Mouse (Mus musculus) limb, embryonic 12.5 days (tissue): ENCODE data around the gene Mmp14. TPM values are rescaled to one million over a fixed set of nuclear protein-coding genes. Genes with fewer than 3 reads are reported as not detected.

Source experiments
- ATAC-seq: fragments of 200-750 bp; cut with Nextera tagmentation; 2 replicates; pipeline ENCODE4 v1.8.0; 2017; ENCODE audit warnings: low read depth, moderate TSS enrichment; ENCODE audit not compliant: insufficient number of reproducible peaks, insufficient read depth, low FRiP score, low TSS enrichment
- H3K27ac ChIP-seq: fragments of 300-500 bp; sonication (generic); 2 replicates; pipeline ENCODE4 v1.5.1; 2016; ENCODE audit warnings: mild to moderate bottlenecking, moderate library complexity
- H3K27me3 ChIP-seq: fragments of 300-500 bp; sonication (generic); 2 replicates; pipeline ENCODE4 v1.6.1; 2016; ENCODE audit warnings: mild to moderate bottlenecking, moderate library complexity
- H3K36me3 ChIP-seq: fragments of 300-500 bp; sonication (generic); 2 replicates; pipeline ENCODE4 v1.6.1; 2016; ENCODE audit warnings: mild to moderate bottlenecking, moderate library complexity
- H3K4me1 ChIP-seq: fragments of 300-500 bp; sonication (generic); replicated peaks from 2 replicates; pipeline ENCODE4 v1.6.1; 2016
- H3K4me2 ChIP-seq: fragments of 300-500 bp; sonication (generic); 2 replicates; pipeline ENCODE4 v1.6.1; 2016; ENCODE audit warnings: mild to moderate bottlenecking, moderate library complexity
- H3K4me3 ChIP-seq: fragments of 300-500 bp; sonication (generic); replicated peaks from 2 replicates; pipeline ENCODE4 v1.5.1; 2016; ENCODE audit warnings: mild to moderate bottlenecking
- H3K9ac ChIP-seq: fragments of 300-500 bp; sonication (generic); replicated peaks from 2 replicates; pipeline ENCODE4 v1.6.1; 2016; ENCODE audit warnings: mild to moderate bottlenecking, moderate library complexity
- H3K9me3 ChIP-seq: fragments of 300-500 bp; sonication (generic); 2 replicates; pipeline ENCODE4 v1.6.1; 2016; ENCODE audit warnings: mild to moderate bottlenecking, moderate library complexity
- WGBS: fragments of 180-500 bp; shearing (Covaris S2); methylation state at CpG from one replicate; pipeline ENCODE4 v1.1.7; 2016; 5-methylcytosine and 5-hydroxymethylcytosine counted together
- polyA plus RNA-seq: library from polyadenylated mRNA; unstranded; fragments of >200 nt; fragmentation: Nextera tagmentation; extraction: Ambion mirVana; gene quantifications from 2 replicates; pipeline ENCODE4 v1.2.1, GENCODE M21; 2016

The Mmp14 gene
- polyA plus RNA-seq, 1 experiment from 2014 or later, result 149 TPM

DNA sequence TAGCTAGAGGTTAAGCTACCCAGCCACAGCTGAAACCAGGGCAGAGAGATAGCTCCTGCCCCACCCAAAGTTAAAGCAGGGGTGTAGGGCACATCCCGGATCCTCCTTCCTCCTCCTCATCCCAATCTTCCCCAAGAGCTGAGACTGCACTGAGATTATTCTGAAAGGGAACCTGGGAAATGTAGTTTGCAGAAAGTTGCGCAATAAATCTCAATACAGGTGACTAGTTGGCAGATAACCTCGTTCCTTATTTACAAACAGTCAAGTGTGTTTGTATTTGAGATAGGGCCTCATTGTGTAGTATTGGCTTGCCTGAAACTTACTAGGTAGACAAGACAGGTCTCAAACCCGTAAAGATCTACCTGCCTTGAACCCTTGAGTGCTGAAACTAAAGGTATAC, 30.7 kb downstream of the Mmp14 start:
- H3K27me3 ChIP-seq, result no peaks in the 10 kb centered on the region
- no peak overlapping the region for H3K4me2 ChIP-seq
- ATAC-seq, result no peak
- no peaks in the 10 kb centered on the region; the same call in 1 of the 2 replicates for H3K4me1 ChIP-seq
- H3K36me3 ChIP-seq, result peaks cover 2% of the 10 kb centered on the region; the same call in 1 of the 2 replicates
- H3K4me3 ChIP-seq, result no peak overlapping the region
- 76% methylated on average over 4 of the region's 4 CpGs for WGBS
- H3K9me3 ChIP-seq, result no peaks in the 10 kb centered on the region
- no peak overlapping the region for H3K9ac ChIP-seq
- H3K27ac ChIP-seq, result no peak overlapping the region

DNA sequence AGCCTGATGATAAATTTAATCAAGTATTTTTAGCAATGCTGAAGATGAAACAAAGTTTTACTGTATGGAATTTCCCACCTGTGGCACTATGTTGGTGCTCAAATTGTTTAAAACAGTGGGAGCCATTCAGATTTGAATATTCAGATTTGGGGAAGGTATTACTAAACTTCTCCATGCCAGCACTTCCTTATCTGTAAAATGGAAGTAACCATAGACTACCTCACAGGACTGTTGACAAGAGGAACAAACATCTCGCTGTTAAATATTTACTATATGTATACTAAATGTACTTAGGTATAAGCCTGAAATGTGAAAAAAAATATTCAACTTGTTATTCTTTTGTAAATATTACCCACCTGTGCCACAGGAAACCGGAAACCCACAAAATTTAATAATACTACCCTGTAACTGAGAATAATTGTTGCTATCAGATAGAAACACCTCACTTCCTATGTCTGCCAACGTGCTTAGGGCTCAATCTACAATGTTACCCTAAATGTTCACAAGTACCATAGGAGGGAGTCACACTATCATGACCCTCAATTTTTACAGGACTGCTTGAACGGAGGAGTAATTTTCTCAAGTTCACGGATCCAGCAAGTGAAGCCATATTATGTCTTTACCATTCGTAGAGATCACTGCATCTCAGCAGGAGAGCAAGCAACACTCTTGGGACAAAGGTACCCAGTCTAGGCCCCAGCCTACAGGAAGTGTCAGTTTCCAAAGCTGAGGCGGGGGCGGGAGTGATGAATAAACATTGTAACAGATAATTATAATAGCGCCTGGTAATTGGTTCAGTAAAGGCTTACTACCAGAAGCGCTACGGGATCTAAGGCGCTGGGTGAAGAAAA, 31.9 kb downstream of the Mmp14 start:
- WGBS, result 13% methylated on average over 12 of the region's 12 CpGs
- H3K9ac ChIP-seq, result peak overlapping the region; percentile 71; the same call in 1 of the 2 replicates
- no peaks in the 10 kb centered on the region for H3K9me3 ChIP-seq
- H3K4me3 ChIP-seq, result peak overlapping the region; percentile 83
- H3K4me2 ChIP-seq, result peak overlapping the region; percentile 82
- H3K36me3 ChIP-seq, result peaks cover 14% of the 10 kb centered on the region
- no peak overlapping the region for H3K27ac ChIP-seq
- peak; percentile 22; the same call in 1 of the 2 replicates for ATAC-seq
- no peaks in the 10 kb centered on the region for H3K27me3 ChIP-seq
- no peaks in the 10 kb centered on the region; the same call in 1 of the 2 replicates for H3K4me1 ChIP-seq

DNA sequence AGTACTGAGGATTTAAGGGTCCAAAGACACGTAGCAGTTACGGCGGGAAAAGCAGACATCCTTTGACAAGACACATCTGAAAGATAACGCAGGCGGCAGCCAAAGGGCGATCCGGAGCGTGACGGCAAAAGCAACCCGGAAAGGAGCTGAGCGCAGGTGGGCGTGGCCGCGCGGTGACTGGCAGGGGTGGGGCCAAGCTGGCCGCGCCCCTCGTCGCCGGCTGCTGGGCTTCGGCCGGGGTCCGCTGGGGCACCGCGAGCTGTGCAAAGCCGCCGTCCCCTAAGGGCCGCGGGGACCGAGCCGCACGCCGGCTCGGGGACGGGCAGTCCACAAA, 32.5 kb downstream of the Mmp14 start, which contains the start of gene Lrp10:
Gene Lrp10, plus strand, starts transcription at position 179 of the 334 bp plus-strand sequence.
- peak within 1 kb of the TSS; percentile 69 for H3K27ac ChIP-seq
- peak; percentile 82 for ATAC-seq
- H3K4me3 ChIP-seq, result peak within 1 kb of the TSS; percentile 83
- under 1% methylated on average over 35 of the region's 35 CpGs for WGBS
- H3K4me1 ChIP-seq, result no peaks in the 10 kb centered on the region; the same call in 1 of the 2 replicates
- H3K9ac ChIP-seq, result peak within 1 kb of the TSS; percentile 71
- H3K36me3 ChIP-seq, result peaks cover 20% of the 10 kb centered on the region
- H3K27me3 ChIP-seq, result no peaks in the 10 kb centered on the region
- H3K9me3 ChIP-seq, result no peaks in the 10 kb centered on the region
- peak within 1 kb of the TSS; percentile 82 for H3K4me2 ChIP-seq

DNA sequence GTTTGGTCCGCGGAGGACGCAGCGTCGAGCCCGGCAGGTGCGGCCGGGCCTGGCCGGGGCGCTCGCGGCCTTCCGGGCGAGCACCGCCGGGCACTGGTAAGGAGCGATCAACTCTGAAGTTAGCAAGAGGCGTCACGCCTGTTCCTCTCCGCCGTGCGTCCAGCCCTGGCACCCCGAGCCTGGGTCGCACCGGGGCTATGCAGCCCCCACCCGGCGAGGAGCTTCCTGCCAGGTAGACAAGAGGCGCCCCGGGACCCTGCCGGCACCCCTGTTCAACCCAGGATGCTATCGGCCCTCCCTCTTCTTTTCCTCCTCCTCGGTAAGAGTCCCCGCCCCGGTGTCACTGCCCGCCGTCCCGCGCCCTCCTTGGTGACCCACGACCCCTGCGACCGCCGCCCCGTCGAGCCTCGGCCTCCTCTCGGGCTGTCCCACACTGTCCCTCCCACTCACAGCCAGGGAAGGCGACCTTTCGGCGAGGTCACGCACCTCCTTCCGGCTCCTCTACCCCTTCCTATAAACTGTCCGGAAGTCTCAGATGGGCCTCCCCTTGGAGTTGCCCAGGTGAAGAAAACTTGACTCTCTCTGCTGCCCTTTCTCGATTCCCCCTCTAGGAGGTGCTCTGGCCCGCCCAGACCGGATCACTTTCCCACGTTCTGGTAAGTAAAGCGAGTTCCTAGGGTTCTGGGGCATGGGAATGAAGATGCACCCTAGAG, 33.0 kb downstream of the Mmp14 start:
- WGBS, result 2% methylated on average over 45 of the region's 57 CpGs
- Histone ChIP-seq H3K27me3 (no peaks in the 10 kb centered on the region), H3K9ac (peak overlapping the region; percentile 71), H3K4me2 (peak overlapping the region; percentile 82), H3K4me3 (peak overlapping the region; percentile 83), H3K36me3 (peaks cover 25% of the 10 kb centered on the region), H3K4me1 (no peaks in the 10 kb centered on the region; the same call in 1 of the 2 replicates), H3K27ac (peak overlapping the region; percentile 69), H3K9me3 (no peaks in the 10 kb centered on the region)
- ATAC-seq, result peak; percentile 80

DNA sequence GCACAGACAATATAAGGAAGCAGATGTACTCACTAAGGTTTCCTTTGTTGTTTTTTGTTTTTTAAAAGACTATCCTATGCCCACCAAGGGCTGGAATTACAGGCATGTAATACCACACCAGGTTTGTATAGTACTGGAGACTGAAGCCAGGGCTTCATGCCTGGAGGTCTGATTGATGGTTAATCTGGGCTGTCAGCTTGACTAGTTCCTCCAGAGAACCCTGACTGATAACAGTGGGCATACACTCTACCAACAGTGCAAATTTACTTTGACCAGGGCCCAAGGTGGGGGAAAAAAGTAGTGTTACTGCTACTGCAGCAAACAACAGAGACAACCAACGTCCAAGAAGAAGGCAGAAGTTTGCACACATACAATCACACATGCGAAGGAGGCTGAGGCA, 40.1 kb downstream of the Mmp14 start:
- Histone ChIP-seq H3K4me2 (no peak overlapping the region), H3K36me3 (peaks cover 44% of the 10 kb centered on the region), H3K9ac (no peak overlapping the region), H3K27me3 (peaks cover 7% of the 10 kb centered on the region), H3K9me3 (no peaks in the 10 kb centered on the region), H3K27ac (no peak overlapping the region), H3K4me1 (peaks cover 12% of the 10 kb centered on the region), H3K4me3 (no peak overlapping the region)
- 91% methylated on average over 2 of the region's 2 CpGs for WGBS
- ATAC-seq, result no peak

DNA sequence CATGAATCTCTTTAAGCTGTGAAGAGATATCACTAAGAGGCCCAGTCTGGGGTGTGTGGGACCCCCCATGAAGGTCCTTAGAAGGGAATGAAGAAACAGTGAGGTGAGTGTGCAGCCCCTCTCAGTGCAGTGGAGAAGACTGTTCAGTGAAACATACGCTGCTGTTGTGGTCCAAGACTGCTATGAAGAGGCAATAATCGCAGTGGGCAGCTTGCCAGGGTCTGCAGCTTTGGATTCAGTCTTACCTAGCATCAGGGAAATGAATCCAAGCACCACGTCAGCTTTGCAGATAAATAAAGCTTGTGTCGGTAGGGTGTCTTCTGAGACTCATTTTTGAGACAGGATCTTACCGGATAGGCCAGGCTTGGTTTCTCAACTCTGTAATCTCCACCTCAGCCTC, 41.3 kb downstream of the Mmp14 start:
- peaks cover 37% of the 10 kb centered on the region for H3K36me3 ChIP-seq
- no peak overlapping the region for H3K4me3 ChIP-seq
- H3K27me3 ChIP-seq, result peaks cover 19% of the 10 kb centered on the region
- H3K9ac ChIP-seq, result no peak overlapping the region
- no peak overlapping the region for H3K4me2 ChIP-seq
- WGBS, result 78% methylated on average over 5 of the region's 5 CpGs
- ATAC-seq, result no peak
- H3K27ac ChIP-seq, result 0 out of 2 replicates have a peak overlapping the region, but pooled peaks have one; percentile 23
- peaks cover 17% of the 10 kb centered on the region for H3K4me1 ChIP-seq
- H3K9me3 ChIP-seq, result no peaks in the 10 kb centered on the region

DNA sequence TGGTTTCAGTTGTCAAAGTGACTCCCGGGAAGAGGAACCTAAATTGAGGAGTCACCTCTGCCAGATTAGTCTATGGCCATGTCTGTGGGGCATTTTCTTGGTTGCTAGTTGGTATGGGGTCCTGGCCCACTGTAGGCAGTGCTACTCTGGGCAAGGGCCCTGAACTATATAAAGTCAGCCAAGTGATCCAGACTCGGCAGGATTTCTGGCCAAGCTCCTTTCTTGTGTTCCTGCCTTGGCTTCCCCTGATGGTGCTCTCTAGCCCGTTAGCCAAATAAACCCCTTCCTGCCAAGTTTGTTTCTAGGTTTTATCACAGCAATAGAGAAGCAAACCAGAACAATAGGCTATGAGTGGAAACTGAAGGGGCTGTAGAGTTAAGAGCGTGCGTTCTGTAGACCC, 43.3 kb downstream of the Mmp14 start:
- Histone ChIP-seq H3K4me2 (no peak overlapping the region), H3K4me1 (peaks cover 21% of the 10 kb centered on the region), H3K27ac (no peak overlapping the region), H3K9me3 (no peaks in the 10 kb centered on the region), H3K36me3 (peaks cover 17% of the 10 kb centered on the region), H3K27me3 (peaks cover 40% of the 10 kb centered on the region), H3K9ac (no peak overlapping the region), H3K4me3 (no peak overlapping the region)
- ATAC-seq, result no peak
- WGBS, result 79% methylated on average over 5 of the region's 5 CpGs

DNA sequence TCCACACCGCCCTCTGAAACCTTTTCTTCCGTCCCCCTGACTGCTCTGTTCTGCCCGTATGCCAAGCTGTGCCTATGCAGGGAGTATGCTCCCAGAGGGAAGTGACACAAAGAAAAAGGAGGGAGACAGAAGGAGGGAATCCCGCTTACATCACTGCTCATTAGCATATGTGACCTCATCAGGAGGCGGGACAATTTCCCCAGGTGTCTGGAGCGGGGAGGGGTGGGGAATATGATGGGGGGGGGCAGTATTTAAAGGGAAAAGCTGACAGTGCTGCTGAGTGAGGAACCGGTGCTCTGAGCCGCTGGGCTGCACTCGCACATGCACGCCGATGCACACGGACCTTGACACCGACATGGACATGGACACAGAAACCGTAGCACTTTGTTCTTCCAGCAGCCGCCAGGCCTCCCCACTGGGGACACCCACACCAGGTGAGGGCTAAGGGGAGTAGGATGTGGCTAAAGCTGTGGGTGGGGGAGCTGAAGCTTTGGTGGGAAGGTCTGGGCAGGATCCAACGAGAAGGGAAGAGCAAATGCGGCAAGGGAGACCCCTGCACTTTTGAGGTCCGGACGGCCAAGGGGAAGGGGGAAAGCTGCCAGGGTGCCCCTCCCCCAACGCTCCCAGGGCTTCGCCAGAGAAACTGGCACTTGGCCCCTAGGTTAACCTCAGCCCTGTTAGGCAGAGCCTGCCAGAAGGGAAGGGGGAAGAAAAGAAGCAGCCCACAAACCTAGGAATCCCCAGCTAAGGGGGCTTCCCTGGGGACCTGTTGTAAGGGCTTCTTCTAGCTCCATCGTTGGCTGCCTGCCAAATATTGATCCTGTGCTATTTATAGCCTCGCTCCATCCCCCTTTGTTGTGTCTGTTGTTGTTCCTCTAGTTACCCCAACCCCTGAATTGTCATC, 44.8 kb downstream of the Mmp14 start, which contains the start of gene Rem2:
Gene Rem2, plus strand, starts transcription at position 160 of the 904 bp plus-strand sequence.
- Histone ChIP-seq H3K27me3 (peaks cover 55% of the 10 kb centered on the region), H3K4me1 (peaks cover 21% of the 10 kb centered on the region), H3K27ac (no peak within 1 kb of the TSS), H3K4me3 (peak within 1 kb of the TSS; percentile 50), H3K36me3 (peaks cover 4% of the 10 kb centered on the region; the same call in 1 of the 2 replicates), H3K4me2 (peak within 1 kb of the TSS; percentile 95), H3K9ac (peak within 1 kb of the TSS; percentile 65), H3K9me3 (no peaks in the 10 kb centered on the region)
- peak; percentile 47 for ATAC-seq
- under 1% methylated on average over 23 of the region's 23 CpGs for WGBS

DNA sequence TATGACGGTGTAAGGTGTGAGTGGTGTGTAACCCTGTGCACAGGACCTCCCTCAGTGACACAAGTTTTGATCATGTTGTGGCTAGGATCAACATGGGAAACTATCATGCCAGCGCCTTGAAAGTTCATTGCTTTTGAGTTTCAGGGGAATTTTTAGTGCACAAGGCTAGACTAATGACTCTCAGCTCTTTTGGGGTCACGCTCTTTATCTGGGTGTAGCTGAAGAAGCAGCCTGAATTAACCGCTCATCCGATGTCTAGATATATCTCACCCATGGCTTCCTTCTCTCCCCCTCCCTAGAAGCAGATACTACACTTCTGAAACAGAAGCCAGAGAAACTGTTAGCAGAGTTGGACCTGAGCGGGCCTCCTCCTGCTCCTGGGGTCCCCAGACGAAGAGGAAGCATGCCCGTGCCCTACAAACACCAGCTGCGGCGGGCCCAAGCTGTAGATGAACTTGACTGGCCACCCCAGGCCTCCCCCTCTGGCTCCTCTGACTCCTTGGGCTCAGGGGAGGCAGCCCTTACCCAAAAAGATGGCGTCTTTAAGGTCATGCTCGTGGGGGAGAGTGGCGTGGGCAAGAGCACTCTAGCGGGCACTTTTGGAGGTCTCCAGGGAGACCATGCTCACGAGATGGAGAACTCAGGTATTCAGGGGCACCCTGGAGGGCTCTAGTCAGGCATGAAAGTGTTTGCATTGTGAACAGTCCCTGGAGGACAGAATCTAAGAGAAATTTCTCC, 45.9 kb downstream of the Mmp14 start:
- no peak for ATAC-seq
- H3K4me1 ChIP-seq, result peaks cover 21% of the 10 kb centered on the region
- H3K4me2 ChIP-seq, result no peak overlapping the region
- no peak overlapping the region for H3K27ac ChIP-seq
- H3K36me3 ChIP-seq, result no peaks in the 10 kb centered on the region
- WGBS, result 75% methylated on average over 15 of the region's 15 CpGs
- peaks cover 56% of the 10 kb centered on the region for H3K27me3 ChIP-seq
- H3K9ac ChIP-seq, result no peak overlapping the region
- no peaks in the 10 kb centered on the region for H3K9me3 ChIP-seq
- H3K4me3 ChIP-seq, result no peak overlapping the region

DNA sequence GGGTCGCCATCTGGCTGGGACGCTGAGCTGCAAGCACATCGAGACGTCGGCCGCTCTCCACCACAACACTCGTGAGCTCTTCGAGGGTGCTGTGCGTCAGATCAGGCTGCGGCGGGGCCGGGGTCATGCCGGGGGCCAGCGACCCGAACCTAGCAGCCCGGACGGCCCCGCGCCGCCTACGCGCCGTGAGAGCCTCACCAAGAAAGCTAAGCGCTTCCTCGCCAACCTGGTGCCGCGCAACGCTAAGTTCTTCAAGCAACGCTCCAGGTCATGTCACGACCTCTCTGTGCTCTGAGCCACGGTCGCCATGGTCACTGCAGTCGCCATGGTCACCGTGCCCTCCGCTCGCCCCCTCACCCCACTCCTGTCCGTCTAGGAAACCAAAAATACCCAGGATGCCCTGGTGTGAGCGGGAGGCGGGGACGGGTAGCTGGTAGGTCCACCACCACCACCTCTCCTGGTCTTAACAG, 48.1 kb downstream of the Mmp14 start:
- H3K9me3 ChIP-seq, result no peaks in the 10 kb centered on the region
- no peak for ATAC-seq
- 1% methylated on average over 40 of the region's 40 CpGs for WGBS
- peak overlapping the region; percentile 65 for H3K9ac ChIP-seq
- peaks cover 56% of the 10 kb centered on the region for H3K27me3 ChIP-seq
- H3K4me2 ChIP-seq, result peak overlapping the region; percentile 75
- H3K36me3 ChIP-seq, result no peaks in the 10 kb centered on the region
- no peak overlapping the region for H3K27ac ChIP-seq
- peak overlapping the region; percentile 48 for H3K4me3 ChIP-seq
- H3K4me1 ChIP-seq, result peaks cover 21% of the 10 kb centered on the region
